Mouse (Mus musculus) neural tube, embryonic 15.5 days (tissue): Measurements from ENCODE around the gene Hmcn1. TPM values are rescaled to one million over a fixed set of nuclear protein-coding genes. Genes with fewer than 3 reads are reported as not detected.

Experiments used
- ATAC-seq: fragments of 200-750 bp; cut with Nextera tagmentation; 2 replicates; pipeline ENCODE4 v1.8.0; 2017; ENCODE audit warnings: mild to moderate bottlenecking, moderate TSS enrichment, moderate library complexity; ENCODE audit not compliant: low FRiP score
- H3K27ac ChIP-seq: fragments of 300-500 bp; sonication (generic); replicated peaks from 2 replicates; pipeline ENCODE4 v1.5.1; 2015; ENCODE audit warnings: mild to moderate bottlenecking, inconsistent platforms
- H3K27me3 ChIP-seq: fragments of 300-500 bp; sonication (generic); replicated peaks from 2 replicates; pipeline ENCODE4 v1.6.1; 2015; ENCODE audit warnings: inconsistent platforms
- H3K36me3 ChIP-seq: fragments of 300-500 bp; sonication (generic); 2 replicates; pipeline ENCODE4 v1.6.1; 2015; ENCODE audit warnings: inconsistent platforms
- H3K4me1 ChIP-seq: fragments of 300-500 bp; sonication (generic); 2 replicates; pipeline ENCODE4 v1.6.1; 2015; ENCODE audit warnings: inconsistent platforms
- H3K4me2 ChIP-seq: fragments of 300-500 bp; sonication (generic); 2 replicates; pipeline ENCODE4 v1.6.1; 2015; ENCODE audit warnings: inconsistent platforms, mild to moderate bottlenecking, moderate library complexity
- H3K4me3 ChIP-seq: fragments of 300-500 bp; sonication (generic); replicated peaks from 2 replicates; pipeline ENCODE4 v1.5.1; 2015; ENCODE audit warnings: mild to moderate bottlenecking, inconsistent platforms
- H3K9ac ChIP-seq: fragments of 300-500 bp; sonication (generic); replicated peaks from 2 replicates; pipeline ENCODE4 v1.6.1; 2015; ENCODE audit warnings: mild to moderate bottlenecking, inconsistent platforms
- H3K9me3 ChIP-seq: fragments of 300-500 bp; sonication (generic); replicated peaks from 2 replicates; pipeline ENCODE4 v1.6.1; 2016; ENCODE audit warnings: inconsistent platforms
- WGBS: fragments of 180-500 bp; shearing (Covaris S2); methylation state at CpG from one replicate; pipeline ENCODE4 v1.1.7; 2015; ENCODE audit warnings: mixed read lengths; 5-methylcytosine and 5-hydroxymethylcytosine counted together
- polyA plus RNA-seq: library from polyadenylated mRNA; unstranded; fragments of >200 nt; fragmentation: Nextera tagmentation; extraction: Ambion mirVana; gene quantifications from 2 replicates; pipeline ENCODE4 v1.2.1, GENCODE M21; 2015

Gene Hmcn1
- polyA plus RNA-seq, 1 experiment from 2014 or later, result 2.6 TPM

GRCm38 (mm10) chr1:150872105-150872504 is 121.1 kb downstream of the Hmcn1 start:
- Histone ChIP-seq H3K4me3 (no peak overlapping the region), H3K27me3 (no peaks in the 10 kb centered on the region), H3K36me3 (no peaks in the 10 kb centered on the region), H3K9ac (no peak overlapping the region), H3K4me1 (no peaks in the 10 kb centered on the region), H3K9me3 (no peaks in the 10 kb centered on the region), H3K27ac (no peak overlapping the region), H3K4me2 (no peak overlapping the region)
- ATAC-seq, result no peak
- WGBS, result 87% methylated on average over 3 of the region's 3 CpGs

- no peaks in the 10 kb centered on the region for H3K36me3 ChIP-seq
- H3K9ac ChIP-seq, result no peak overlapping the region
- H3K27me3 ChIP-seq, result no peaks in the 10 kb centered on the region
- H3K9me3 ChIP-seq, result no peaks in the 10 kb centered on the region
- H3K4me2 ChIP-seq, result no peak overlapping the region
- H3K4me1 ChIP-seq, result no peaks in the 10 kb centered on the region
- H3K4me3 ChIP-seq, result no peak overlapping the region
- no peak for ATAC-seq
- H3K27ac ChIP-seq, result no peak overlapping the region
Measured at GRCm38 (mm10) chr1:150869189-150869588, 124.0 kb downstream of the Hmcn1 start.

- no peaks in the 10 kb centered on the region for H3K27me3 ChIP-seq
- 89% methylated on average over 5 of the region's 5 CpGs for WGBS
- H3K9me3 ChIP-seq, result no peaks in the 10 kb centered on the region
- H3K27ac ChIP-seq, result no peak overlapping the region
- no peak overlapping the region for H3K4me3 ChIP-seq
- no peak overlapping the region for H3K4me2 ChIP-seq
- H3K9ac ChIP-seq, result no peak overlapping the region
- no peaks in the 10 kb centered on the region for H3K36me3 ChIP-seq
- ATAC-seq, result no peak
- H3K4me1 ChIP-seq, result no peaks in the 10 kb centered on the region
Measured at GRCm38 (mm10) chr1:150866615-150867014, 126.6 kb downstream of the Hmcn1 start.

- no peaks in the 10 kb centered on the region for H3K27me3 ChIP-seq
- H3K36me3 ChIP-seq, result no peaks in the 10 kb centered on the region
- no peaks in the 10 kb centered on the region for H3K9me3 ChIP-seq
- no peak overlapping the region for H3K4me3 ChIP-seq
- no peak for ATAC-seq
- no peak overlapping the region for H3K4me2 ChIP-seq
- H3K4me1 ChIP-seq, result no peaks in the 10 kb centered on the region
- WGBS, result 75% methylated on average over 2 of the region's 2 CpGs
- no peak overlapping the region for H3K9ac ChIP-seq
- H3K27ac ChIP-seq, result no peak overlapping the region
Measured at GRCm38 (mm10) chr1:150857779-150858178, 135.5 kb downstream of the Hmcn1 start.

GRCm38 (mm10) chr1:150833448-150833847 is 159.8 kb downstream of the Hmcn1 start:
- H3K27me3 ChIP-seq, result no peaks in the 10 kb centered on the region
- H3K9ac ChIP-seq, result no peak overlapping the region
- no peak overlapping the region for H3K4me2 ChIP-seq
- 58% methylated on average over 6 of the region's 6 CpGs for WGBS
- no peak overlapping the region for H3K27ac ChIP-seq
- ATAC-seq, result no peak
- H3K4me1 ChIP-seq, result no peaks in the 10 kb centered on the region
- H3K36me3 ChIP-seq, result no peaks in the 10 kb centered on the region
- no peaks in the 10 kb centered on the region for H3K9me3 ChIP-seq
- no peak overlapping the region for H3K4me3 ChIP-seq

- no peaks in the 10 kb centered on the region for H3K27me3 ChIP-seq
- H3K4me1 ChIP-seq, result no peaks in the 10 kb centered on the region
- no peak overlapping the region for H3K27ac ChIP-seq
- no peak overlapping the region for H3K4me2 ChIP-seq
- no peaks in the 10 kb centered on the region for H3K36me3 ChIP-seq
- H3K4me3 ChIP-seq, result no peak overlapping the region
- no peak overlapping the region for H3K9ac ChIP-seq
- no peak for ATAC-seq
- 68% methylated on average over 7 of the region's 7 CpGs for WGBS
- no peaks in the 10 kb centered on the region for H3K9me3 ChIP-seq
Measured at GRCm38 (mm10) chr1:150829851-150830250, 163.4 kb downstream of the Hmcn1 start.

- Histone ChIP-seq H3K36me3 (no peaks in the 10 kb centered on the region), H3K27ac (no peak overlapping the region), H3K9ac (no peak overlapping the region), H3K4me3 (no peak overlapping the region), H3K27me3 (no peaks in the 10 kb centered on the region), H3K4me2 (no peak overlapping the region), H3K4me1 (no peaks in the 10 kb centered on the region), H3K9me3 (no peaks in the 10 kb centered on the region)
- ATAC-seq, result no peak
- 79% methylated on average over 5 of the region's 5 CpGs for WGBS
Measured at GRCm38 (mm10) chr1:150827169-150827568, 166.1 kb downstream of the Hmcn1 start.

GRCm38 (mm10) chr1:150824334-150825005 is 168.8 kb downstream of the Hmcn1 start:
- 57% methylated on average over 5 of the region's 5 CpGs for WGBS
- H3K4me3 ChIP-seq, result no peak overlapping the region
- H3K4me2 ChIP-seq, result no peak overlapping the region
- H3K9ac ChIP-seq, result no peak overlapping the region
- no peaks in the 10 kb centered on the region for H3K9me3 ChIP-seq
- H3K36me3 ChIP-seq, result no peaks in the 10 kb centered on the region
- H3K27me3 ChIP-seq, result no peaks in the 10 kb centered on the region
- no peak for ATAC-seq
- H3K4me1 ChIP-seq, result no peaks in the 10 kb centered on the region
- no peak overlapping the region for H3K27ac ChIP-seq

GRCm38 (mm10) chr1:150816035-150816807 is 177.0 kb downstream of the Hmcn1 start:
- 79% methylated on average over 11 of the region's 11 CpGs for WGBS
- H3K4me3 ChIP-seq, result no peak overlapping the region
- ATAC-seq, result no peak
- H3K4me1 ChIP-seq, result no peaks in the 10 kb centered on the region
- H3K36me3 ChIP-seq, result no peaks in the 10 kb centered on the region
- H3K27ac ChIP-seq, result no peak overlapping the region
- H3K4me2 ChIP-seq, result no peak overlapping the region
- no peak overlapping the region for H3K9ac ChIP-seq
- H3K9me3 ChIP-seq, result no peaks in the 10 kb centered on the region
- H3K27me3 ChIP-seq, result no peaks in the 10 kb centered on the region

GRCm38 (mm10) chr1:150814917-150815316 is 178.3 kb downstream of the Hmcn1 start:
- WGBS, result 74% methylated on average over 4 of the region's 4 CpGs
- Histone ChIP-seq H3K27me3 (no peaks in the 10 kb centered on the region), H3K27ac (no peak overlapping the region), H3K9ac (no peak overlapping the region), H3K4me1 (no peaks in the 10 kb centered on the region), H3K4me2 (no peak overlapping the region), H3K4me3 (no peak overlapping the region), H3K9me3 (no peaks in the 10 kb centered on the region), H3K36me3 (no peaks in the 10 kb centered on the region)
- ATAC-seq, result no peak

- ATAC-seq, result no peak
- Histone ChIP-seq H3K36me3 (no peaks in the 10 kb centered on the region), H3K27ac (no peak overlapping the region), H3K4me1 (no peaks in the 10 kb centered on the region), H3K27me3 (no peaks in the 10 kb centered on the region), H3K4me2 (no peak overlapping the region), H3K9ac (no peak overlapping the region), H3K9me3 (no peaks in the 10 kb centered on the region), H3K4me3 (no peak overlapping the region)
Measured at GRCm38 (mm10) chr1:150813381-150813780, 179.9 kb downstream of the Hmcn1 start.

GRCm38 (mm10) chr1:150806864-150807263 is 186.4 kb downstream of the Hmcn1 start:
- Histone ChIP-seq H3K27me3 (no peaks in the 10 kb centered on the region), H3K4me2 (no peak overlapping the region), H3K4me3 (no peak overlapping the region), H3K36me3 (no peaks in the 10 kb centered on the region), H3K27ac (no peak overlapping the region), H3K4me1 (no peaks in the 10 kb centered on the region), H3K9ac (no peak overlapping the region), H3K9me3 (no peaks in the 10 kb centered on the region)
- no peak for ATAC-seq
- WGBS, result 77% methylated on average over 3 of the region's 3 CpGs
